Mouse (Mus musculus) bone marrow, adult 2 months (tissue): ENCODE data around the gene Defb47.

ENCODE experiments used
- CTCF ChIP-seq: fragments of 200-500 bp; IDR thresholded peaks from 2 replicates; pipeline ENCODE4 v1.5.1; 2011; ENCODE audit warnings: low read length, control low read depth; ENCODE audit not compliant: control insufficient read depth, insufficient read depth
- POLR2A ChIP-seq: fragments of 200-500 bp; IDR thresholded peaks from 2 replicates; pipeline ENCODE4 v1.6.1; 2011; ENCODE audit warnings: low read depth, mild to moderate bottlenecking, control low read depth, low read length, borderline replicate concordance; ENCODE audit not compliant: control insufficient read depth

DNA sequence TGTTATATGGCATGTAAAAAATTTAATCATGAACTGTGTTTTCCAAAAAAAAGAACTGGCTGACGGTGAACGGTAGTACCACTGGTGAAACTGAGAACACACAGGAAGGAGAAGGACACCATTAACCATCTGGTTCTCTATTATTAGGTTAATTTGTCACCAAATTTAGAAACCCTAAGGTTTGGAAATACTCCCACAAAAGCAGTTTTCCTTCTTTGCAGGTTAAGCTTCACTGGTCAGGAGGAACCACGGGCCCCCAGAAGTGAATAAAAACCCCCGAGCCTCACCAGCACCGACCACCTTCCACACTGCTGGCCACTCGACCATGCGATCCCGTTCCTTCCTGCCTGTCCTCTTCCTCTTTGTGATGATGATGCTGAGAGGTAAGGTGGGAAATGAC, at the start of gene Defb47:
- TF ChIP-seq CTCF (no peak), POLR2A (no peak)
